Mouse (Mus musculus): ENCODE data around the gene Prkg1. TPM values are rescaled to one million over a fixed set of nuclear protein-coding genes. Genes with fewer than 3 reads are reported as not detected.

Gene Prkg1
- polyA plus RNA-seq (2014; fragmentation: Illumina TruSeq; extraction: RNeasy Lipid Tissue Mini Kit (QIAGEN cat#74804); ENCODE audit: low read depth, low replicate concordance), result 2.7 TPM

DNA sequence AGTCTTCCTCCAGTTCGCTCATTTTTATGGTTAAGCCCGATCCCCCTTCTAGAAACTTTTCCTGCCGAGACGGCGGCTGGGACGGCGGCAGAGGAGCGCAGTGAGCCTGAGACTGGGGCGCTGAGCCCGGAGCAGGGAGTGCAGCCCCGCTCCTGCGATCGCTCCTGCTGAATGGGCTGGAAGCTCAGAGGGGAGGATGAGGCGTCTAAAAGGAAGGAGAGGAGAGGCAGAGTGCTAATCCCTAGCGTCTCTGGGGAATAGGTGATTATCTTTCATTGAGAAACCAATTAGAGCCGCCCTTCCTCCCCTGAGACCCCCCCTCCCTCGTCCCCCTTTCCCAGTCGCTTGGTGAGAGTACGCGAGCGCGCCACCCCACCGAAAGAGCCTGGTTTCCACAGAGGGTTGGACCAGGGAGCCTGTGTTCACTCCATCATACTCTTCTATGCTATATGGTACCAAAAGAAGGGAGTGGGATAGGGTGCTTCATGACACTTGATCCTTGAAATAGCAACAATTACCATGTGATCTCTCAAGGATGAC, at the start of gene Prkg1:
Gene Prkg1 (minus strand): TSS at position 233 of the 540 bp plus-strand sequence.

DNA sequence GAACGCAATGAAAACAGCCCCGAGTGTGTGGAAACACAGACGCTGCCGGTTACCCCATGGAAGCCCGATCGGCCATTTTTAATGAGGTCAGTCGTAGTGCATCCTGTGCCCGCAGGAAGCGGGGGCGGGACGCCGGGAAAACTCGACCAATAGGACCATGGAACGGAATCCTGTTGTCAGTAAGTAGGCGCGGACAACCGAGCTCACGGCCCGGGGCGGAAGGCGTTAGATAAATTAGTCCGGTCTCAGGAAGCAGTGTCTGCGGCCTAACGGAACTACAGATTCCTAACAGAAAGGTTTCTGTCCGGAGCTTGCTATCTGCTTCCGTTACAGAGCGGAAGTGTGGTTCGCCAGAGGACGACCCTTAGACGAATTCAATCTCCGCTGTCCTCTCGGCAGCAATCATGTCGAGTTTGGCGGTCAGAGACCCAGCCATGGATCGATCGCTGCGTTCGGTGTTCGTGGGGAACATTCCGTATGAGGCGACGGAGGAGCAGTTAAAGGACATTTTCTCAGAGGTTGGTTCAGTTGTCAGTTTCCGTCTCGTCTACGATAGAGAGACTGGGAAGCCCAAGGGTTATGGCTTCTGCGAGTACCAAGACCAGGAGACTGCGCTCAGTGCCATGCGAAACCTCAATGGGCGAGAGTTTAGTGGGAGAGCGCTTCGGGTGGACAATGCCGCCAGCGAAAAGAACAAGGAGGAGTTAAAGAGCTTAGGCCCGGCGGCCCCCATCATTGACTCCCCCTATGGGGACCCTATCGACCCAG, 682.0 kb downstream of the Prkg1 start, which contains the start of gene Cstf2t:
Gene Cstf2t (plus strand): TSS at position 176 of the 768 bp plus-strand sequence.

DNA sequence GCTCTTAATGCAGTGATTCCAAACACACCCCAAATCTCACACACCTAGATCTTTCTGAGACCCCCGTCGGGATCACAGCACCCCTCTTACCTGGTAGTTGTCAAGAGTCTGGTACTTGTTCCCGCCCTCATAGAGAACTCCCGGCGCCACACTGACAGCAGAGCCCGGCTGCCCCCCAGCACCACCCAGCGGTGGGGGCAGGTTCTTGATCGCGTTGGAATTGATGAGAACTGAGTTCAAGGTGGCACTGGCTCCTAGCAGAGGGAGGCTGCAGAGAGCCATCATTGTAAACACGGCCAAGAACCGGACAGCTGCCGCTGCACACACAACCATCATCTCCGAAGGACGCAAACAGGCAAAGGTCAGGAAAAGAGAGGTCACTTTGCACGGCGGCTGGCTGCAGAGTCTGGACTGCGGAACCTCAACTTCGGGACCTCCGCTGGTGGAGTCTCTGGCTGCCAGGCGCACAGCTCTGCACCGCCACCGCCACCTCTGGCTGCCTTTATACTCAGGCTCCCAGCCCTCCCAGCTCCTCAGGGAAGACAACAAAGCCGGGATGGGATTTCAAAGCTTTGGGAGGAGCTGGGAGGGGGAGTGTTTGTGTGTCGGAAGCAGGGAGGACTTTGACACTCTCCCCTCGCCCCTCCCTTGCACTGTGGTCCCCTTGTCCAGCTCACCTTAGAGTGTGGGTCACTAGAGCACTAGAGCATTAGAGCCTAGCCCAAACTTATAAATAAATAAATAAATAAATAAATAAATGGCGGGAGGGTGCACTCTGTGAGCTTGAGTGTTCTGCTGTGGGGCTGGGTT, 1215.6 kb downstream of the Prkg1 start, which contains the start of gene Dkk1:
Gene Dkk1 (minus strand): TSS at position 622 of the 810 bp plus-strand sequence.

Other genes starting within 250 kb of the Prkg1 start
- gene A1cf, start 103.7 kb upstream of the Prkg1 start, polyA plus RNA-seq (2014; fragmentation: Illumina TruSeq; extraction: RNeasy Lipid Tissue Mini Kit (QIAGEN cat#74804); ENCODE audit: low read depth, low replicate concordance), result 0.55 TPM

All from adipose tissue, adult 10 weeks (tissue).